14 mouse cellular contexts compared by ENCODE assay signal in the genomic region with DNA sequence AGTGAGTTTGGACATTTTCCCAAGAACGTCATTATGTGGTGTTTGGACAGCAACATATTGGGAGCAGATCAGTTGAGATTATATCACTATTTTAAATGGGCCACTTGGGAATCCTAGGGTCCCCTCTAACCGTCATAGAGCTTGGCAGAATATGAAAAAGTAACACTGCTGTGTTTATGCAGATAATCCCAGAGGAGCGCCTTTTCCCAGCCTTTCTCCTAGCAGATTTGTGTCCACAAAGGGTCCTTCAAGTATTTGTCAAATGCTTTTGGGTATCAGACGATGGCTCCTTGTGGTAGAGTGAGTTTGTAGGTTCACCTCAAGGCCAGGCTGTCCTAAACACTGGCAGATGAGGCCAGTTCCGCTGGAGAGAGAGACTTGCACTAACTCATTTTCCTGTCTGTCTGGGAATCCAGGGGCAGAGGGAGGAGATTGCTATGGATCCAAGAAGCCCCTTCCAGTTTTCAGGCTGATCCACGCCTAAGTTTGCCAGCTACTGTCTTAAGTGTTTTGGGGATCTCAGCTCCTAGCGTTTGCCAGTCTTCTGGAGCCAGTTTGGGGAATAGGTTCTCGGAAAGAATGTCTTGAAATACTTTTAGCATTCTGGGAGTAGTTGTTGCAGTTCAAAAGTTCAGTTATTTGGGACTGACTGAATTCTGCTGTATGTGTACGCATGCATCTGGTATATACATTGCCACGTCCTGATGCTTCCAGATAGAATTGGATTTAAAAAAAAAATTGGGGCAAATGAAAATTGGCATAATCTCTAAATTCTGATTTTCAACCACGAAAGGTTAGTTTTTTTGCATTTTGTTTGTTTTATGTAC.
DNase-seq lines count a peak whose midpoint lies in the region; ATAC-seq and TF ChIP-seq lines count a peak whose summit lies in the region.
"Had no signal": no experiment of that assay in that cellular context is flagged by ENCODE, and none has a peak within 500 bp of the region (broad histone marks: within the 10 kb centered on the region; RNA-seq: fewer than 3 reads in every experiment).

No protein-coding gene starts in this region.

- no peaks in the 10 kb centered on the region for H3K79me2 ChIP-seq in heart, adult 2 months (replicated peaks; ENCODE audit: control insufficient read depth, insufficient read depth, low read length)

- no peaks in the 10 kb centered on the region for H3K27me3 ChIP-seq in heart, adult 2 months (ENCODE audit: control insufficient read depth, insufficient read depth, low read length)
- H3K27me3 ChIP-seq in heart, embryonic 11.5 days (ENCODE audit: control insufficient read depth, insufficient read depth, low read length) = no peaks in the 10 kb centered on the region
- H3K27me3 ChIP-seq in lung, embryonic 16.5 days (ENCODE audit: control insufficient read depth, insufficient read depth, low read depth, low read length) = no peaks in the 10 kb centered on the region
- no peaks in the 10 kb centered on the region for H3K27me3 ChIP-seq in heart, embryonic 14.5 days (ENCODE audit: control insufficient read depth, insufficient read depth, low read length)
- H3K27me3 ChIP-seq: liver, embryonic 13.5 days; neural tube, embryonic 12.5 days had no signal

- H3K4me3 ChIP-seq in heart, adult 2 months = no peak overlapping the region
- H3K4me3 ChIP-seq in heart, embryonic 11.5 days (ENCODE audit: low read depth, low read length) = no peak overlapping the region
- H3K4me3 ChIP-seq in lung, embryonic 16.5 days (ENCODE audit: low read length) = no peak overlapping the region
- H3K4me3 ChIP-seq in heart, embryonic 14.5 days (ENCODE audit: control insufficient read depth in 1 of 2, insufficient read depth in 1 of 2, low read depth in 1 of 2, low read length in 2 of 2) = no peak overlapping the region
- H3K4me3 ChIP-seq: erythroblast, embryonic 14.5 days; hindbrain, embryonic 10.5 days; liver, embryonic 13.5 days; neural tube, embryonic 12.5 days had no signal

- WGBS in heart, adult 2 months = 59% methylated on average over 11 of the region's 11 CpGs
- whole genome bisulfite sequencing in heart, embryonic 11.5 days (ENCODE audit: insufficient replicate concordance) = 58% methylated on average over 11 of the region's 11 CpGs
- 27% methylated on average over 11 of the region's 11 CpGs for WGBS in lung, embryonic 16.5 days
- 58% methylated on average over 11 of the region's 11 CpGs for WGBS in heart, embryonic 14.5 days

- H3K36me3 ChIP-seq in heart, adult 2 months (ENCODE audit: control insufficient read depth, insufficient read depth, low read length) = 0 out of 2 replicates have a peak, but pooled peaks cover 2% of the 10 kb centered on the region
- no peaks in the 10 kb centered on the region for H3K36me3 ChIP-seq in heart, embryonic 11.5 days (ENCODE audit: control insufficient read depth, insufficient read depth, low read length)
- H3K36me3 ChIP-seq in lung, embryonic 16.5 days (ENCODE audit: control insufficient read depth, insufficient read depth, low read length) = no peaks in the 10 kb centered on the region
- H3K36me3 ChIP-seq in heart, embryonic 14.5 days (ENCODE audit: control insufficient read depth, insufficient read depth, low read length) = no peaks in the 10 kb centered on the region
- H3K36me3 ChIP-seq: hindbrain, embryonic 10.5 days; liver, embryonic 13.5 days; neural tube, embryonic 12.5 days had no signal

- no peak overlapping the region for H3K9ac ChIP-seq in heart, adult 2 months (ENCODE audit: low read depth, low read length)
- no peak overlapping the region for H3K9ac ChIP-seq in heart, embryonic 11.5 days (ENCODE audit: low read depth, low read length)
- no peak overlapping the region for H3K9ac ChIP-seq in lung, embryonic 16.5 days (ENCODE audit: low read length)
- no peak overlapping the region for H3K9ac ChIP-seq in heart, embryonic 14.5 days (ENCODE audit: low read length)
- H3K9ac ChIP-seq: liver, embryonic 13.5 days; neural tube, embryonic 12.5 days had no signal

- TF ChIP-seq CTCF in heart, adult 2 months (IDR thresholded peaks at IDR 0.05) = no peak

- H3K4me1 ChIP-seq in heart, adult 2 months (ENCODE audit: control insufficient read depth, insufficient read depth, low read length) = peaks cover 1% of the 10 kb centered on the region; the same call in 1 of the 2 replicates
- peaks cover 19% of the 10 kb centered on the region for H3K4me1 ChIP-seq in heart, embryonic 11.5 days (ENCODE audit: control insufficient read depth, insufficient read depth, low read length)
- peaks cover 23% of the 10 kb centered on the region for H3K4me1 ChIP-seq in lung, embryonic 16.5 days (replicated peaks; ENCODE audit: control insufficient read depth, insufficient read depth, low read length)
- peaks cover 20 to 43% of the 10 kb centered on the region in 2 experiments for H3K4me1 ChIP-seq in heart, embryonic 14.5 days (ENCODE audit: control insufficient read depth in 2 of 2, insufficient read depth in 2 of 2, low read length in 2 of 2)
- H3K4me1 ChIP-seq: neural tube, embryonic 12.5 days had no signal

- no peak for TF ChIP-seq POLR2A in heart, adult 2 months (IDR thresholded peaks at IDR 0.05; ENCODE audit: insufficient read depth, low read depth, low read length)

- ATAC-seq in heart, embryonic 11.5 days (replicated peaks; ENCODE audit: insufficient number of reproducible peaks, low FRiP score, low TSS enrichment) = no peak
- peak; percentile 75 for ATAC-seq in lung, embryonic 16.5 days (ENCODE audit: low read depth)
- no peak for ATAC-seq in heart, embryonic 14.5 days (ENCODE audit: insufficient number of reproducible peaks, insufficient read depth, low FRiP score, low read depth)

- no peak for TF ChIP-seq EP300 in heart, adult 2 months (IDR thresholded peaks at IDR 0.05; ENCODE audit: insufficient read depth, low read depth, low read length)

- intact Hi-C loops in heart, adult 2 months (cut with DNase I) = loop anchor here (5.0 kb wide), 1 partner anchor 54 kb away; no protein-coding TSS in a partner anchor

- no peaks in the 10 kb centered on the region for H3K9me3 ChIP-seq in heart, embryonic 11.5 days (replicated peaks; ENCODE audit: control insufficient read depth, low read length)
- no peaks in the 10 kb centered on the region for H3K9me3 ChIP-seq in lung, embryonic 16.5 days (ENCODE audit: control insufficient read depth, low read length)
- H3K9me3 ChIP-seq in heart, embryonic 14.5 days (ENCODE audit: control insufficient read depth, low read length) = no peaks in the 10 kb centered on the region
- H3K9me3 ChIP-seq: hindbrain, embryonic 10.5 days; liver, embryonic 13.5 days; neural tube, embryonic 12.5 days had no signal

- H3K4me2 ChIP-seq in heart, embryonic 11.5 days = no peak overlapping the region
- no peak overlapping the region for H3K4me2 ChIP-seq in lung, embryonic 16.5 days (ENCODE audit: low read depth, low read length)
- H3K4me2 ChIP-seq in heart, embryonic 14.5 days (ENCODE audit: low read length) = no peak overlapping the region
- H3K4me2 ChIP-seq: liver, embryonic 13.5 days; midbrain, embryonic 11.5 days; neural tube, embryonic 12.5 days had no signal

- no peak for DNase-seq in heart, adult 2 months
- DNase-seq in lung, postnatal 14 days = no peak
- DNase-seq in mesoderm, embryonic 11.5 days (ENCODE audit: low read depth, low spot score) = peak; percentile 36
- no peak for DNase-seq in natural killer cell, adult 2 months (ENCODE audit: low spot score in 2 of 2)
- DNase-seq in urinary bladder, adult 18-20 months (ENCODE audit: low spot score in 2 of 2) = no peak
- DNase-seq: liver, embryonic 13.5 days; retina, postnatal 1 day had no signal

- H3K27ac ChIP-seq in heart, adult 2 months = peak overlapping the region; percentile 20; the same call in 1 of the 2 replicates
- H3K27ac ChIP-seq in heart, embryonic 11.5 days (ENCODE audit: low read depth, low read length) = no peak overlapping the region
- peak overlapping the region; percentile 31 for H3K27ac ChIP-seq in lung, embryonic 16.5 days (ENCODE audit: low read length)
- peak overlapping the region; percentile 41 to 47; a peak in 3 of 4 replicates for H3K27ac ChIP-seq in heart, embryonic 14.5 days (replicated peaks in 1 of 2; ENCODE audit: control insufficient read depth in 1 of 2, insufficient read depth in 1 of 2, low read depth in 2 of 2, low read length in 2 of 2)
- H3K27ac ChIP-seq: hindbrain, embryonic 10.5 days; liver, embryonic 13.5 days; neural tube, embryonic 12.5 days had no signal
